Mouse (Mus musculus): ENCODE data around the gene Lrrc75b.

Gene Lrrc75b

GRCm38 (mm10) chr10:75559676-75560548, at the start of gene Lrrc75b:
Gene Lrrc75b, minus strand, starts transcription at chr10:75560330.
- in situ Hi-C loops (cut with MboI, MseI): loop anchor here (5.0 kb wide), 1 partner anchor 87 kb away; no protein-coding TSS in a partner anchor

GRCm38 (mm10) chr10:75608975-75609374, 48.8 kb upstream of the Lrrc75b start:
- in situ Hi-C loops (cut with MboI, MseI): no loop called here

- in situ Hi-C loops (cut with MboI, MseI): no loop called here
Measured at GRCm38 (mm10) chr10:75607253-75607652, 47.1 kb upstream of the Lrrc75b start.

GRCm38 (mm10) chr10:75605162-75605846, 45.2 kb upstream of the Lrrc75b start:
- in situ Hi-C loops (cut with MboI, MseI): no loop called here

GRCm38 (mm10) chr10:75600189-75600730, 40.1 kb upstream of the Lrrc75b start:
- in situ Hi-C loops (cut with MboI, MseI): no loop called here

- in situ Hi-C loops (cut with MboI, MseI): no loop called here
Measured at GRCm38 (mm10) chr10:75595981-75596380, 35.9 kb upstream of the Lrrc75b start.

GRCm38 (mm10) chr10:75592585-75592984, 32.5 kb upstream of the Lrrc75b start:
- in situ Hi-C loops (cut with MboI, MseI): no loop called here

- in situ Hi-C loops (cut with MboI, MseI): no loop called here
Measured at GRCm38 (mm10) chr10:75591211-75591894, 31.2 kb upstream of the Lrrc75b start.

GRCm38 (mm10) chr10:75589651-75590050, 29.5 kb upstream of the Lrrc75b start:
- in situ Hi-C loops (cut with MboI, MseI): loop anchor here (5.0 kb wide), 2 partner anchors 48 to 358 kb away; no protein-coding TSS in a partner anchor

- in situ Hi-C loops (cut with MboI, MseI): loop anchor here (5.0 kb wide), 2 partner anchors 48 to 358 kb away; no protein-coding TSS in a partner anchor
Measured at GRCm38 (mm10) chr10:75589129-75589528, 29.0 kb upstream of the Lrrc75b start, which contains the start of gene Ggt5. Gene Ggt5, plus strand, starts transcription at chr10:75589340.

- in situ Hi-C loops (cut with MboI, MseI): loop anchor here (5.0 kb wide), 2 partner anchors 49 to 359 kb away; no protein-coding TSS in a partner anchor
Measured at GRCm38 (mm10) chr10:75588336-75588735, 28.2 kb upstream of the Lrrc75b start.

GRCm38 (mm10) chr10:75587781-75588180, 27.7 kb upstream of the Lrrc75b start:
- in situ Hi-C loops (cut with MboI, MseI): loop anchor here (5.0 kb wide), 2 partner anchors 50 to 360 kb away; no protein-coding TSS in a partner anchor

- in situ Hi-C loops (cut with MboI, MseI): loop anchor here (5.0 kb wide), 2 partner anchors 51 to 361 kb away; no protein-coding TSS in a partner anchor
Measured at GRCm38 (mm10) chr10:75586553-75586879, 26.4 kb upstream of the Lrrc75b start.

GRCm38 (mm10) chr10:75585876-75586552, 25.9 kb upstream of the Lrrc75b start:
- in situ Hi-C loops (cut with MboI, MseI): loop anchor here (5.0 kb wide), 2 partner anchors 51 to 361 kb away; no protein-coding TSS in a partner anchor

GRCm38 (mm10) chr10:75579129-75579528, 19.0 kb upstream of the Lrrc75b start:
- in situ Hi-C loops (cut with MboI, MseI): no loop called here

- in situ Hi-C loops (cut with MboI, MseI): no loop called here
Measured at GRCm38 (mm10) chr10:75573965-75574364, 13.8 kb upstream of the Lrrc75b start.

- in situ Hi-C loops (cut with MboI, MseI): no loop called here
Measured at GRCm38 (mm10) chr10:75573181-75573580, 13.1 kb upstream of the Lrrc75b start.

- in situ Hi-C loops (cut with MboI, MseI): no loop called here
Measured at GRCm38 (mm10) chr10:75571937-75572336, 11.8 kb upstream of the Lrrc75b start.

GRCm38 (mm10) chr10:75570981-75571657, 11.0 kb upstream of the Lrrc75b start:
- in situ Hi-C loops (cut with MboI, MseI): no loop called here

GRCm38 (mm10) chr10:75568851-75569250, 8.7 kb upstream of the Lrrc75b start:
- in situ Hi-C loops (cut with MboI, MseI): no loop called here

Measured in T-helper 2 cell (primary cell).